Mouse (Mus musculus) embryonic facial prominence, embryonic 10.5 days (tissue): ENCODE measurements around the gene Ppt2. TPM values are rescaled to one million over a fixed set of nuclear protein-coding genes. Genes with fewer than 3 reads are reported as not detected.

Experiments
- DNase-seq: peaks from one replicate; pipeline ENCODE4 v3.0.0-alpha.2; 2017; ENCODE audit warnings: low spot score
- H3K27ac ChIP-seq: fragments of 300-500 bp; sonication (generic); replicated peaks from 2 replicates; pipeline ENCODE4 v1.5.1; 2016; ENCODE audit warnings: mild to moderate bottlenecking
- H3K27me3 ChIP-seq: fragments of 300-500 bp; sonication (generic); replicated peaks from 2 replicates; pipeline ENCODE4 v1.6.1; 2016; ENCODE audit warnings: low read depth, mild to moderate bottlenecking; ENCODE audit not compliant: poor library complexity, severe bottlenecking
- H3K36me3 ChIP-seq: fragments of 300-500 bp; sonication (generic); replicated peaks from 2 replicates; pipeline ENCODE4 v1.6.1; 2016; ENCODE audit warnings: mild to moderate bottlenecking, moderate library complexity
- H3K4me1 ChIP-seq: fragments of 300-500 bp; sonication (generic); 2 replicates; pipeline ENCODE4 v1.6.1; 2016
- H3K4me3 ChIP-seq: fragments of 300-500 bp; sonication (generic); 2 replicates; pipeline ENCODE4 v1.5.1; 2016; ENCODE audit warnings: mild to moderate bottlenecking, moderate library complexity
- H3K9me3 ChIP-seq: fragments of 300-500 bp; sonication (generic); 2 replicates; pipeline ENCODE4 v1.6.1; 2016; ENCODE audit warnings: mild to moderate bottlenecking
- WGBS: fragments of 180-500 bp; shearing (Covaris S2); methylation state at CpG from one replicate; pipeline ENCODE4 v1.1.7; 2016; 5-methylcytosine and 5-hydroxymethylcytosine counted together
- polyA plus RNA-seq: library from polyadenylated mRNA; unstranded; fragments of >200 nt; fragmentation: Nextera tagmentation; extraction: Ambion mirVana; gene quantifications from 2 replicates; pipeline ENCODE4 v1.2.1, GENCODE M21; 2016

The Ppt2 gene
- polyA plus RNA-seq = 18.6 and 19.5 TPM in 2 replicates

- peak within 1 kb of the TSS; percentile 77 for H3K4me3 ChIP-seq
- peak within 1 kb of the TSS; percentile 92 for H3K27ac ChIP-seq
- peaks cover 47% of the 10 kb centered on the region for H3K27me3 ChIP-seq
- H3K9me3 ChIP-seq = no peaks in the 10 kb centered on the region
- DNase-seq = no peak
- H3K4me1 ChIP-seq = peaks cover 68% of the 10 kb centered on the region
- H3K36me3 ChIP-seq = peaks cover 21% of the 10 kb centered on the region
- 5% methylated on average over 29 of the region's 29 CpGs for WGBS
These were observed at the start of gene Ppt2 for GRCm38 (mm10) chr17:34627943-34628643. TSS of gene Ppt2 (minus strand) at chr17:34628510.

DNA sequence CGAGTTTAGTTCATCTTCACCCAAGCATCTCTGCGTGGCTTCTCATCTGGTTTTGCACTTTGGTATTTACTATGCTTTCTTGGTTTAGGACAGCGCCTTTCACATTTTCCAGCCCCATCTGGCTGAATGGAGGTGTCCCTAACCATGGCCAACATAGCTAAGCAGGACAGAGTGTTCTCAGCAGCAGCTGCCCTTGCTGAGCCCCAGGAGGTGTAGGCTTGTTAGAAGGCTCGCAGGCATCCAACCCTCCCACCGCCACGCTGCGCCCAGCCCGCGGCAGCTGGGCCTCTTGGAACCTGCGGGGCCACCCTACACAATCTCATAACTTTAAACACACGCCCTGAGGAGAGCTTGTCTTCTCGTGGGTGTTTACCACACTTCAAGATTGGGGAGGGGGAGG lies 48.4 kb upstream of the Ppt2 start:
- Histone ChIP-seq H3K9me3 (no peaks in the 10 kb centered on the region), H3K4me1 (peaks cover 20% of the 10 kb centered on the region), H3K27me3 (peaks cover 100% of the 10 kb centered on the region), H3K4me3 (no peak overlapping the region), H3K27ac (no peak overlapping the region), H3K36me3 (no peaks in the 10 kb centered on the region)
- DNase-seq = no peak
- WGBS = 81% methylated on average over 12 of the region's 12 CpGs

DNA sequence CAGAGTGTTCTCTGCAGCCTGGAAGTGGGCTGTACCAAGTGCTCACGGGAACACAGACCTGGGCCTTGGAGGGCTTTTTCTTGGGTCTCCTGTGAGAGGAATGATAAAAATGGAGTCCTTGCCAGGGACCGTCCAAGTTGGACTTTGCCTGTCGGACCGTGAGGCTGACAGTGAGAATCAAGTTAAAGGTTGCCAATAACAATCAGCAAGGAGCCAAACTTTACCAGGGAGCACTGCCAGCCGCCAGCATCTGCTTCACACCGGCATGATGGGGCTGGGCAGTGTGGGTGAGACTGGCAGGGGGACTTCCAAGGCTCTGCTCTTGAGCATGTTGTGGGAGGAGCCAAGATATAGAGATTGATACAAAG lies 47.8 kb upstream of the Ppt2 start:
- no peak overlapping the region for H3K4me3 ChIP-seq
- H3K27me3 ChIP-seq = peaks cover 100% of the 10 kb centered on the region
- H3K27ac ChIP-seq = no peak overlapping the region
- DNase-seq = no peak
- WGBS = 83% methylated on average over 6 of the region's 6 CpGs
- no peaks in the 10 kb centered on the region for H3K9me3 ChIP-seq
- peaks cover 23% of the 10 kb centered on the region for H3K4me1 ChIP-seq
- no peaks in the 10 kb centered on the region for H3K36me3 ChIP-seq

DNA sequence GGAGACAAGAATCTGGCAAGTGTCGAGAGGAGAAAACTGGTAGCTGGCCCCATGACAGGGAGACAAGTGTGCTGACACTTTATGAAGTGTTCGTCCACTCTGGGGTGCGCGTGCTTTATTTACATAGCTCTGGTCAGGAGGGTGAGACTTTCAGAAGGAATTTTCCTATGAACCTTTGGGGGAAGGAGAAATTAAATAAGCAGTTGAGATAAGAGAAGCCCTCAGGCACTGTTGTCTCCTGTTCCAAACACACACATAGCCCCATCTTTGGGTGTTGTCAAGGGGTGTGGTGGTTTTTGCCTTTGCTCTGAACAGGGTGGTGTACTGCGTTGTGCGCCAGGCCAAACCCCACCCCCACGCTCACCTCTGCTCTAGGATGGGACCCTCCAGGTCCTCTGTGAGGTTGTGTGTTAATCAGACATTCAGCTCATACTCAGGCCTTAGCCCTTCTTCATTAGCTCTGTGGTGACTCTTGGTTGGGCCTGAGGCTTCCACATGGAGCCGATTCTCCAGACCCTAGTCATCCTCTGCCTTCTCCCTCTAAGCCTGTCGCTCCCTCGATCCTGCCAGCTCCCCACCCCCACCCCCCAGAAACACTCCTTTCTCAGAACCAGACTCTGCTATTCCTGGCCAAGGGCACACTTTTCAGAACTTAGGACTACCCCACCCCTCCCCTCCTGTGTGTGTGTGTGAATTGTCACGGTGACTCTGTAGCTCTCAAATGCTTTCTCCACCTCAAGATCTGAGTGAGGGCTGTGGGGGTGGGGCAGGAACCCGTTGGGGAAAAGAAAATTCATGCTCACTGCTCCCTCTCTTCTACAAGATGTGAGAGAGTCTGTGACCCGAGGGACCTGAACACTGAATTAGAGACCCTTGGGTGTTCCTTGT lies 47.1 kb upstream of the Ppt2 start:
- whole genome bisulfite sequencing = 78% methylated on average over 13 of the region's 13 CpGs
- H3K36me3 ChIP-seq = no peaks in the 10 kb centered on the region
- no peak overlapping the region for H3K4me3 ChIP-seq
- DNase-seq = no peak
- H3K27ac ChIP-seq = no peak overlapping the region
- H3K9me3 ChIP-seq = no peaks in the 10 kb centered on the region
- H3K27me3 ChIP-seq = peaks cover 100% of the 10 kb centered on the region
- H3K4me1 ChIP-seq = peaks cover 25% of the 10 kb centered on the region

- WGBS = 64% methylated on average over 11 of the region's 11 CpGs
- Histone ChIP-seq H3K36me3 (no peaks in the 10 kb centered on the region), H3K27me3 (peaks cover 100% of the 10 kb centered on the region), H3K27ac (no peak overlapping the region), H3K4me3 (no peak overlapping the region), H3K9me3 (no peaks in the 10 kb centered on the region), H3K4me1 (peaks cover 19% of the 10 kb centered on the region)
- no peak for DNase-seq
These were observed 46.4 kb upstream of the Ppt2 start for GRCm38 (mm10) chr17:34674524-34675204.

DNA sequence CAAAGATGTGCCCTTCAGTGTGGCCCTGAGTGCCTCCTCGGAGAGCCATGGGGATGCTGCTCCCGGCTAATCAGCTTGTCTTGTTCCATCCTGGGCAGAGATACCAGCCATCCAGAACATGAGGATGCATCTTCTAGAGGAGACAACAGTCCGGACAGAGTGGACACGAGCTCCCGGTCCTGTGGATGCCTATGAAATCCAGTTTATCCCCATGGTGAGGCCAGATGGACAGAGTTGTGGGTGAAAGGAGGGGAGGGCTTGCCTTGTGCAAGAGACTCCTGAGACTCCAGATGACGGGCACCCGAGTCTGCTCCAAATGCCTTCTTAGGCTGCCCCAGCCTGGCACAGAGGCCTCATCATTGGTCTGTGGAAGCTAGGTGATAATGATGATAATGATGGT lies 44.8 kb upstream of the Ppt2 start:
- no peak overlapping the region for H3K4me3 ChIP-seq

GRCm38 (mm10) chr17:34672246-34672792 lies 44.0 kb upstream of the Ppt2 start:
- WGBS = 34% methylated on average over 49 of the region's 49 CpGs
- Histone ChIP-seq H3K27me3 (peaks cover 94% of the 10 kb centered on the region), H3K9me3 (no peaks in the 10 kb centered on the region), H3K4me1 (peaks cover 18% of the 10 kb centered on the region), H3K27ac (no peak overlapping the region), H3K4me3 (peak overlapping the region; percentile 53), H3K36me3 (no peaks in the 10 kb centered on the region)
- no peak for DNase-seq

More for the DNA sequence above, 44.8 kb upstream of the Ppt2 start:
- Histone ChIP-seq H3K4me1 (peaks cover 18% of the 10 kb centered on the region), H3K36me3 (no peaks in the 10 kb centered on the region), H3K9me3 (no peaks in the 10 kb centered on the region), H3K27ac (no peak overlapping the region), H3K27me3 (peaks cover 96% of the 10 kb centered on the region)
- WGBS = 88% methylated on average over 7 of the region's 7 CpGs
- DNase-seq = no peak

DNA sequence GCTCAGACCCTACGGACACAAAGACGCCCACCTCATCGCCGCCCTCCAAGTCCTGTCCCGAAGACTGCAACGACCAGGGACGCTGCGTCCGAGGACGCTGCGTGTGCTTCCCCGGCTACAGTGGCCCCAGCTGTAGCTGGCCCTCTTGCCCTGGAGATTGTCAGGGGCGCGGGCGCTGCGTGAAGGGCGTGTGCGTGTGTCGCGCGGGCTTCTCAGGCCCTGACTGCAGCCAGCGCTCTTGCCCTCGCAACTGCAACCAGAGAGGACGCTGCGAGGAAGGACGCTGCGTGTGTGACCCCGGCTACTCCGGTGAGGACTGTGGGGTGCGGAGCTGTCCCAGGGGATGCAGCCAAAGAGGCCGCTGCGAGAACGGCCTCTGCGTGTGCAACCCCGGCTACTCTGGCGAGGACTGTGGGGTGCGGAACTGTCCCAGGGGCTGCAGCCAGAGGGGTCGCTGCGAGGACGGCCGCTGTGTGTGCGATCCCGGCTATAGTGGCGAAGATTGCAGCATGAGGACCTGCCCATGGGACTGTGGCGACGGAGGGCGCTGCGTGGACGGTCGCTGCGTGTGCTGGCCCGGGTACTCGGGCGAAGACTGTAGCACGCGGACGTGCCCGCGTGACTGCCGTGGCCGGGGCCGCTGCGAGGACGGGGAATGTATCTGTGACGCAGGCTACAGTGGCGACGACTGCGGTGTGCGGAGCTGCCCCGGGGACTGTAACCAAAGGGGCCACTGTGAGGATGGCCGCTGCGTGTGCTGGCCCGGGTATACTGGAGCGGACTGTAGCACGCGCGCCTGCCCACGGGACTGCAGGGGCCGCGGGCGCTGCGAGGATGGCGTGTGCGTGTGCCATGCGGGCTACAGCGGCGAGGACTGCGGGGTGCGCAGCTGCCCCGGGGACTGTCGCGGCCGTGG lies 43.1 kb upstream of the Ppt2 start:
- Histone ChIP-seq H3K27me3 (peaks cover 85% of the 10 kb centered on the region), H3K4me1 (peaks cover 20% of the 10 kb centered on the region), H3K4me3 (peak overlapping the region; percentile 53), H3K9me3 (no peaks in the 10 kb centered on the region), H3K36me3 (no peaks in the 10 kb centered on the region), H3K27ac (no peak overlapping the region; the same call in 1 of the 2 replicates)
- DNase-seq = peak; percentile 55
- 9% methylated on average over 93 of the region's 93 CpGs for WGBS

GRCm38 (mm10) chr17:34670235-34670634 lies 41.9 kb upstream of the Ppt2 start, which contains the start of gene Tnxb:
TSS of gene Tnxb (plus strand) at chr17:34670535.
- Histone ChIP-seq H3K36me3 (no peaks in the 10 kb centered on the region), H3K9me3 (no peaks in the 10 kb centered on the region), H3K4me1 (peaks cover 20% of the 10 kb centered on the region), H3K27me3 (peaks cover 83% of the 10 kb centered on the region), H3K4me3 (peak within 1 kb of the TSS; percentile 53), H3K27ac (no peak within 1 kb of the TSS; the same call in 1 of the 2 replicates)
- WGBS = 55% methylated on average over 7 of the region's 7 CpGs
- no peak for DNase-seq

DNA sequence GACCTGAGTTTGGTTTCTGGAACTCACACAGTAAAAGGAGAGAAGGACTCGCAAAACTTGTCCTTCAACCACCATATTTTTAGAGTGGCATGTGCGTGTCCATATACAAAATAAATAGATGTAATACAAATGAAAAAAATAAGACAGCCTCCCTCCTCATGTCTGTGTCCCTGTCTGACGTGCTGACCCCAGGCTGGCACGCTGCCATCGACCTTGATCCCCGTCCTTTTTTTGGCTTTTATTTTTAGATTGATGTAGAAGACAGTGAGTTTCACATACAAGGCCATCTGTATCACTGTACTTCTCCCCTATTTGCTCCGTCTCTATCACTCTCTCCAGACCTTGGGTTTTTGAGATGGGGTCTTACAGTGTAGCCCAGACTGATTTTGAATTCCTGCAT lies 36.2 kb upstream of the Ppt2 start:
- Histone ChIP-seq H3K4me1 (peaks cover 18% of the 10 kb centered on the region), H3K36me3 (no peaks in the 10 kb centered on the region), H3K9me3 (no peaks in the 10 kb centered on the region), H3K27ac (no peak overlapping the region), H3K27me3 (peaks cover 65% of the 10 kb centered on the region), H3K4me3 (no peak overlapping the region)
- no peak for DNase-seq
- 86% methylated on average over 7 of the region's 7 CpGs for WGBS

GRCm38 (mm10) chr17:34663558-34663957 lies 35.2 kb upstream of the Ppt2 start:
- WGBS = 48% methylated on average over 1 of the region's 1 CpGs
- peaks cover 65% of the 10 kb centered on the region for H3K27me3 ChIP-seq
- no peak overlapping the region for H3K4me3 ChIP-seq
- no peak overlapping the region for H3K27ac ChIP-seq
- peaks cover 18% of the 10 kb centered on the region for H3K4me1 ChIP-seq
- DNase-seq = no peak
- no peaks in the 10 kb centered on the region for H3K9me3 ChIP-seq
- H3K36me3 ChIP-seq = no peaks in the 10 kb centered on the region
